Mouse (Mus musculus): ENCODE data around the gene Cdh16. TPM values are rescaled to one million over a fixed set of nuclear protein-coding genes. Genes with fewer than 3 reads are reported as not detected.
"Not testable (repeated sequence)": the region's sequence is repeated elsewhere in the genome, so short reads cannot be mapped to it uniquely, and the experiment has no call there.

The Cdh16 gene
- total RNA-seq, 2 experiments from 2014 or later = 3.3 to 3.5 TPM

GRCm38 (mm10) chr8:104591856-104592255, 32.3 kb downstream of the Cdh16 start:
- intact Hi-C loops (cut with DNase I) = loop anchor here (10.0 kb wide), 2 partner anchors 583 to 633 kb away; partner anchors contain the start of genes Cbfb and D230025D16Rik
- no peak for DNase-seq

- intact Hi-C loops (cut with DNase I) = loop anchor here (10.0 kb wide), 2 partner anchors 584 to 634 kb away; partner anchors contain the start of genes Cbfb and D230025D16Rik
These were observed 32.9 kb downstream of the Cdh16 start, which contains the start of gene Pdp2 for GRCm38 (mm10) chr8:104591133-104591834. TSS of gene Pdp2 (plus strand) at chr8:104591451.

DNA sequence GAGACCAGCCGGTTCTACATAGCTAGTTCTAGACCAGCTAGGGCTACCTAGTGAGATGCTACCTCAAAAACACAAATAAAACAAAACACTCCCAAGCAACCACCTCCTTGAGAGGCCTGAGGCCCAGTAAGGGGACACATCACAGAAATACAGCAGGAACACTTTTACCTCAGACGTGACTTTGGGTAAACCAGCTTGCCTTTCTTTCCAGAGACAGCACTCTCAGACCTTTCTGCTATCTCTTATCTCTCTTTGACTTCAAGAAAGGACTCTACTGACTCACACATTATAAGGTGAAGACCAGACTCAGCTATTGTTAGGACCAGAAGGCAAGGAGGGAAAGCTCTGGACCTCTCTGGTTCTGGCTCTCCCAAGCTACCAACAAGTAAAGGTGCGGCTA, 33.9 kb downstream of the Cdh16 start:
- DNase-seq = no peak
- intact Hi-C loops (cut with DNase I) = loop anchor here (10.0 kb wide), 2 partner anchors 585 to 635 kb away; partner anchors contain the start of genes Cbfb and D230025D16Rik

More at GRCm38 (mm10) chr8:104591133-104591834, 32.9 kb downstream of the Cdh16 start, which contains the start of gene Pdp2:
- DNase-seq = peak; percentile 88 to 91

DNA sequence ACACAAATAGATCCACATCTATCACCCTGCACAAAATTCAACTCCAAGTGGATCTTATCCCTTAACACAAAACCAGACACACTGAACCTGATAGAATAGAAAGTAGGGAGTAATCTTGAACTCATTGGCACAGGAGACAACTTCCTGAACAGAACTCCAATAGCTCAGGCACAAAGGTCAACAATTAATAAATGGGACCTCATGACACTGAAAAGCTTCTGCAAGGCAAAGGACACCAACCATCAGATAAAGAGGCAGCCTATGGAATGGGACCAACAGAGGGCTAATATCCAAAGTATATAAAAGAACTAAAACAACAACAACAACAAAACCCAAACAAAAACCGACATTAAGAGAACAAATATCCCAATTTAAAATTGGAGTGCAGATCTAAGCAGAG, 39.7 kb downstream of the Cdh16 start:
- DNase-seq = no peak
- intact Hi-C loops (cut with DNase I) = no loop called here

DNA sequence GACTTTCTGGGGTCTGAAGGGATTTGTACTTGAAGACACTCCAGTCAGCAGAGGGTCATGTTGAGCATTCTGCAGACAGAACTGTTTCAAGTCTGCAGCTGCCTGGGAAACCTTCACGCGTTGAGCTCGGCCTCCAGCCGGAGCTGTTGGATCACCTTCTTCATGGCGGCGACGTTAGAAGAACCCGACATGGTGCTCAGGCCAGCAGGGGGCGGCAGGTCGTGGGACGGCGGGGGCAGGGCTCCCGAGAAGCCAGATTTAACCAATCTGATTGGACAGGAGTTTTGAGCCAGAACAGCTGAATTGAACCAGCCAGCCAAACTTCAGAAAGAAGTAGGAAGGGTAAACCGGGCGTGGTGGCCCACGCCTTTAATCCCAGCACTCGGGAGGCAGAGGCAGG, 46.6 kb downstream of the Cdh16 start:
- intact Hi-C loops (cut with DNase I); DNase-seq: not testable (repeated sequence)

DNA sequence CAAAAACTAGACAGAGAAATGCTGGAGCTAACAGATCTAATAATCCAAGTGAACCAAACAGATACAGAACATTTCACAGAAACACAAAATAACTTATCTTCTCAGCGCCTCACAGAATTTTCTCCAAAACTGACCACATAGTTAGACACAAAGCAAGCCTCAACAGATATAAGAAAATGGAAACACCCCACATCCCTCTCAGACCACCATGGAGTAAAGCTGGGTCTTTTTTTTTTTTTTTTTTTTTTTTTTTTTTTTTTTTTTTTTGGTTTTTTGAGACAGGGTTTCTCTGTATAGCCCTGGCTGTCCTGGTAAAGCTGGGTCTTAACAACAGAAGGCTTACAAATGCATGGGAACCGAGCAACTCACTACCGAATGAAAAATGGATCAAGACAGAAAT, 47.4 kb downstream of the Cdh16 start:
- intact Hi-C loops (cut with DNase I) = no loop called here
- no peak for DNase-seq

DNA sequence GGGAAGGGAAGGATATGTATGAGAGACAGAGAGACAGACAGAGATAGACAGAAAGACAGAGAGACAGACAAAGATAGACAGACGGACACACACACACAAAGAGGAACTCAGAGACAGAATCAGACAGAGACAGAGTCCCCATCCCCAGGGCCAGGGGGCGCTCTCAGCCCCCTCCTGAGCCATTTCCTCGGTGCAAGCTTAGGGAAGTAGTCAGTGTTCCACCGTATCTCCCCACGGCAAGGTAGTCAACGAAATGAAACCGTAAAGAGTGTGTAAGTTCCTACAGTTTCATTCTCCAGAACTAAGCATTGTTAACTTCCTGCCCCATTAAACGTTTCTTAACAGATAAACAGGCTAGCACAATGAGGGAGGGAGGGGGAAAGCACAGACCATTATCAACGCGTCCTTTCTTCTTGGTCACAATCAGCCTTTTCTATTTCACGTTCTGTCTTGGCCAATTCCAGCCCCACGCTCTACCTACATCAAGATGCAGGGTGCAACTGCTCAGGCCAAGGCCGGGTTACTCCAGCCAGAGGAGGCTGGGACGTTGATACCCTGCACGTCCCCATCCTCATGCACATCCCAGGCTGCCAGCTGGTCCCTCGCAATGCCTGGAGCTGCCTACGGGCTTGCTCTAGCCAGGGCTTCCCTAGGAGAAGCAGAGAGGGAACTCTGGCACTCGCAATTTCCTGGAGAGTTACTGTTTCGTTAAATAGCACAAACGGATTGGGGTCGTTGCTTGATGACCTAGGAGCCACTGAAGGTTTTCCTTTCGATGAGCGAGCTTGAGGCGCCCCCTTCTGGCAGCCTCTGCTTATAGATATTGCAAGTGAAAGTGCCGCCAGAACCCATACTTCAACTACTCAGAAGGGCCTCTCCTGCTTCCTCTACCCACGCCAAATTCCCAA, 53.5 kb downstream of the Cdh16 start:
- peak; percentile 89 to 90 for DNase-seq
- intact Hi-C loops (cut with DNase I) = loop anchor here (1.0 to 5.0 kb wide), 2 partner anchors 226 to 318 kb away; partner anchors contain the start of gene Cklf

- intact Hi-C loops (cut with DNase I) = loop anchor here (1.0 to 5.0 kb wide), 2 partner anchors 35 to 127 kb away; partner anchors contain the start of genes Car7, Dync1li2 and Nae1
- DNase-seq = peak in 1 of 2 experiments; percentile 44
These were observed 54.6 kb downstream of the Cdh16 start for GRCm38 (mm10) chr8:104569559-104569958.

DNA sequence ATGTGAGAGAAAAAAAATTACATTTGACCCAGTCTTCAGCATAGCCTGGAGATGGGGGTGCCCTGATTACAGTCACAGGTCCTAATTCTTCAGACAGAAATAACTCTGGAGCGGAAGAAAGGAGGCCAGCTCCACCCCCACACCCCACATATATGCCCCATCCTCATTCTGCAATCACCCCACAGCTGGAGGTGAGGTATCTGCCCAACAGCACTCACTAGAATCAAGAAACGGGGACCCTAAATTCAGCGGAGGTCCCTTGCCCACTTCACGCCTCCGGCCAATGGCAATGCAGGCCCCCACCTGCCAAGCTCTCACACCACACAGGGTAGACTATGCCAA, 58.8 kb downstream of the Cdh16 start:
- intact Hi-C loops (cut with DNase I) = loop anchor here (5.0 kb wide), 1 partner anchor 123 kb away; the partner anchor contains the start of gene Dync1li2
- no peak for DNase-seq

GRCm38 (mm10) chr8:104564633-104565456, 59.4 kb downstream of the Cdh16 start:
- DNase-seq = peak; percentile 88 to 92
- intact Hi-C loops (cut with DNase I) = loop anchor here (5.0 kb wide), 1 partner anchor 123 kb away; the partner anchor contains the start of gene Dync1li2

- no peak for DNase-seq
- intact Hi-C loops (cut with DNase I) = no loop called here
These were observed 63.5 kb downstream of the Cdh16 start for GRCm38 (mm10) chr8:104560731-104561130.

GRCm38 (mm10) chr8:104557226-104557625, 67.0 kb downstream of the Cdh16 start:
- intact Hi-C loops (cut with DNase I) = no loop called here
- DNase-seq = no peak

GRCm38 (mm10) chr8:104555191-104555590, 69.0 kb downstream of the Cdh16 start:
- intact Hi-C loops (cut with DNase I) = no loop called here
- DNase-seq = no peak

Other genes starting within 250 kb of the Cdh16 start
- gene Cmtm4, start 228.6 kb downstream of the Cdh16 start, total RNA-seq (2021) = 10 to 100 TPM; 12.1 to 13.6 TPM
- gene Dync1li2, start 181.3 kb downstream of the Cdh16 start, total RNA-seq (2021) = 100 to 1,000 TPM; 101 to 110 TPM
- gene Terb1, start 114.5 kb downstream of the Cdh16 start, total RNA-seq (2021) = not detected
- gene Nae1, start 89.8 kb downstream of the Cdh16 start, total RNA-seq (2021) = 10 to 100 TPM; 28.3 to 30.0 TPM
- 1 to 10 TPM; 4.8 to 4.9 TPM for gene Car7, start 89.7 kb downstream of the Cdh16 start, total RNA-seq (2021)
- gene Pdp2, start 32.9 kb downstream of the Cdh16 start, total RNA-seq (2021) = 10 to 100 TPM; 17.0 to 18.2 TPM
- 100 to 1,000 TPM; 198 to 203 TPM for gene Rrad, start 6.9 kb upstream of the Cdh16 start, total RNA-seq (2021)
- gene Ciao2b, start 17.6 kb upstream of the Cdh16 start, total RNA-seq (2021) = 10 to 100 TPM; 52.9 to 63.6 TPM
- gene Ces2a, start 109.6 kb upstream of the Cdh16 start, total RNA-seq (2021) = not detected
- gene Ces2b, start 207.2 kb upstream of the Cdh16 start, total RNA-seq (2021) = under 1 TPM; 0.39 to 0.43 TPM
- gene Ces2c, start 222.7 kb upstream of the Cdh16 start, total RNA-seq (2021) = not detected